Mouse (Mus musculus) ES-Bruce4 (cell line): Measurements from ENCODE around the gene Fgfr2. TPM values are rescaled to one million over a fixed set of nuclear protein-coding genes. Genes with fewer than 3 reads are reported as not detected.

ENCODE experiments used
- H3K27ac ChIP-seq: 2 replicates; pipeline ENCODE4 v1.5.1; 2012; ENCODE audit warnings: low read length, inconsistent platforms; ENCODE audit not compliant: insufficient read depth
- H3K27me3 ChIP-seq: 2 replicates; pipeline ENCODE4 v1.6.1; 2012; ENCODE audit warnings: mild to moderate bottlenecking, low read length, inconsistent platforms; ENCODE audit not compliant: control insufficient read depth, poor library complexity, insufficient read depth, severe bottlenecking
- H3K36me3 ChIP-seq: 2 replicates; pipeline ENCODE4 v1.6.1; 2012; ENCODE audit warnings: inconsistent platforms, mild to moderate bottlenecking, low read length, moderate library complexity; ENCODE audit not compliant: control insufficient read depth, poor library complexity, insufficient read depth, severe bottlenecking
- H3K4me1 ChIP-seq: one replicate; pipeline ENCODE4 v1.8.1; 2011; ENCODE audit warnings: low read length; ENCODE audit not compliant: control insufficient read depth, insufficient read depth
- H3K4me3 ChIP-seq: 2 replicates; pipeline ENCODE4 v1.5.1; 2011; ENCODE audit warnings: low read depth, mild to moderate bottlenecking, low read length
- H3K9ac ChIP-seq: 2 replicates; pipeline ENCODE4 v1.6.1; 2012; ENCODE audit warnings: low read depth, mild to moderate bottlenecking, inconsistent platforms; ENCODE audit not compliant: poor library complexity, severe bottlenecking
- H3K9me3 ChIP-seq: replicated peaks from 2 replicates; pipeline ENCODE4 v1.6.1; 2012; ENCODE audit warnings: mild to moderate bottlenecking, low read length, inconsistent platforms; ENCODE audit not compliant: control insufficient read depth, poor library complexity, insufficient read depth, severe bottlenecking
- CTCF ChIP-seq: IDR thresholded peaks from one replicate; pipeline ENCODE4 v1.8.1; 2011; ENCODE audit warnings: low read depth, low read length
- EP300 ChIP-seq: IDR thresholded peaks from 2 replicates; pipeline ENCODE4 v1.6.1; 2011; ENCODE audit warnings: low read depth, low read length; ENCODE audit not compliant: insufficient read depth
- POLR2A ChIP-seq: IDR thresholded peaks from one replicate; pipeline ENCODE4 v1.8.1; 2011; ENCODE audit warnings: low read length; ENCODE audit not compliant: insufficient read depth
- polyA plus RNA-seq: library from polyadenylated mRNA; stranded (reverse); fragments of >200 nt; gene quantifications from 2 replicates; pipeline ENCODE4 v1.2.4, GENCODE M21; 2011; ENCODE audit warnings: low read depth; ENCODE audit not compliant: missing spikeins, insufficient read depth, insufficient read length

The Fgfr2 gene
- polyA plus RNA-seq, 1 experiment: 34.8 TPM

- Histone ChIP-seq H3K9me3 (no peaks in the 10 kb centered on the region), H3K4me1 (no peaks in the 10 kb centered on the region), H3K4me3 (no peak overlapping the region), H3K27me3 (peaks cover 1% of the 10 kb centered on the region; the same call in 1 of the 2 replicates), H3K9ac (no peak overlapping the region), H3K27ac (no peak overlapping the region), H3K36me3 (no peaks in the 10 kb centered on the region)
- no peak for TF ChIP-seq CTCF
These were observed 1346.9 kb downstream of the Fgfr2 start for GRCm38 (mm10) chr7:131776191-131776752.

GRCm38 (mm10) chr7:131757922-131758321, 1365.2 kb downstream of the Fgfr2 start:
- no peak for TF ChIP-seq POLR2A
- no peak for TF ChIP-seq EP300
- no peak for TF ChIP-seq CTCF
- H3K36me3 ChIP-seq: no peaks in the 10 kb centered on the region
- no peaks in the 10 kb centered on the region for H3K27me3 ChIP-seq
- H3K4me3 ChIP-seq: no peak overlapping the region
- no peaks in the 10 kb centered on the region for H3K4me1 ChIP-seq
- no peak overlapping the region for H3K27ac ChIP-seq
- H3K9ac ChIP-seq: no peak overlapping the region
- peaks cover 4% of the 10 kb centered on the region; the same call in 1 of the 2 replicates for H3K9me3 ChIP-seq

GRCm38 (mm10) chr7:131747152-131748010, 1375.8 kb downstream of the Fgfr2 start:
- Histone ChIP-seq H3K4me3 (no peak overlapping the region), H3K4me1 (no peaks in the 10 kb centered on the region), H3K27me3 (no peaks in the 10 kb centered on the region), H3K27ac (no peak overlapping the region), H3K36me3 (no peaks in the 10 kb centered on the region), H3K9me3 (no peaks in the 10 kb centered on the region), H3K9ac (no peak overlapping the region)
- TF ChIP-seq CTCF (no peak), EP300 (no peak), POLR2A (no peak)

- Histone ChIP-seq H3K4me1 (no peaks in the 10 kb centered on the region), H3K27me3 (no peaks in the 10 kb centered on the region), H3K4me3 (no peak overlapping the region), H3K9ac (no peak overlapping the region), H3K36me3 (no peaks in the 10 kb centered on the region), H3K9me3 (no peaks in the 10 kb centered on the region), H3K27ac (no peak overlapping the region)
- no peak for TF ChIP-seq CTCF
- TF ChIP-seq EP300: no peak
- no peak for TF ChIP-seq POLR2A
These were observed 1376.4 kb downstream of the Fgfr2 start for GRCm38 (mm10) chr7:131746752-131747151.

- no peaks in the 10 kb centered on the region; the same call in 1 of the 2 replicates for H3K27me3 ChIP-seq
- H3K36me3 ChIP-seq: no peaks in the 10 kb centered on the region
- no peak overlapping the region for H3K4me3 ChIP-seq
- H3K9ac ChIP-seq: no peak overlapping the region
- H3K27ac ChIP-seq: no peak overlapping the region
- TF ChIP-seq EP300 (no peak), POLR2A (no peak), CTCF (no peak)
- H3K4me1 ChIP-seq: no peaks in the 10 kb centered on the region
- H3K9me3 ChIP-seq: no peaks in the 10 kb centered on the region
These were observed 1380.0 kb downstream of the Fgfr2 start for GRCm38 (mm10) chr7:131743193-131743592.

- H3K4me3 ChIP-seq: no peak overlapping the region
- no peaks in the 10 kb centered on the region for H3K9me3 ChIP-seq
- H3K36me3 ChIP-seq: no peaks in the 10 kb centered on the region
- no peaks in the 10 kb centered on the region for H3K27me3 ChIP-seq
- H3K9ac ChIP-seq: no peak overlapping the region
- H3K27ac ChIP-seq: no peak overlapping the region
- no peaks in the 10 kb centered on the region for H3K4me1 ChIP-seq
- TF ChIP-seq CTCF (no peak), EP300 (no peak), POLR2A (no peak)
These were observed 1400.2 kb downstream of the Fgfr2 start for GRCm38 (mm10) chr7:131722783-131723575.
